Mouse (Mus musculus) small intestine, adult 2 months (tissue): Measurements from ENCODE around the gene Rpl23.

Experiments used
- CTCF ChIP-seq: fragments of 200-500 bp; IDR thresholded peaks from 2 replicates; pipeline ENCODE4 v1.5.1; 2012; ENCODE audit warnings: low read depth, mild to moderate bottlenecking, control low read depth, inconsistent platforms, low read length, moderate library complexity, mixed read lengths; ENCODE audit not compliant: insufficient replicate concordance, insufficient read length; ENCODE audit errors: extremely low read depth
- POLR2A ChIP-seq: fragments of 200-500 bp; IDR thresholded peaks from 2 replicates; pipeline ENCODE4 v1.6.1; 2012; ENCODE audit warnings: low read depth, mild to moderate bottlenecking, control low read depth, inconsistent platforms, low read length, moderate library complexity

DNA sequence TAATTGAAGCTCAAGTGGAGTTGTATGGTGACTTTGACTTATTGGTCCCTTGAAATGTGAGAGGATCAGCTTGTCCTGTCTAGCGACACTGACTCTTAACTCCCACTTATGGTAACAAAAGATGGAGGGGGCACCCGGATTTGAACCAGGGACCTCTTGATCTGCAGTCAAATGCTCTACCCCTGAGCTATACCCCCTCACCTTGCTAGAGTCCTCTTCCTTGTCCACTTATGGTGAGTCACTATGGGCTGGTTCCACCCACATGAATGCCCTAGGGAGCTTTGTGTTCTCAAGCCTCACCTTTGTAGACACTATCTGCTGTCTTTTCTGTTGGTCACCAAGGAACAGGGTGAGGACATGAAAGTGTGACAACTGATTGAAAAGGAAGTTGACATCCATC lies 12.5 kb downstream of the Rpl23 start:
- TF ChIP-seq CTCF = no peak
- TF ChIP-seq POLR2A = no peak
